Mouse (Mus musculus) E14TG2a.4 (cell line): ENCODE results near the gene Smco4.

Experiments used
- H3K27me3 ChIP-seq: 2 replicates; pipeline ENCODE4 v1.6.1; 2014; ENCODE audit warnings: low read length, control low read depth; ENCODE audit not compliant: insufficient read depth
- H3K36me3 ChIP-seq: 2 replicates; pipeline ENCODE4 v1.6.1; 2014; ENCODE audit warnings: low read length, control low read depth; ENCODE audit not compliant: insufficient read depth
- H3K4me1 ChIP-seq: replicated peaks from 2 replicates; pipeline ENCODE4 v1.6.1; 2014; ENCODE audit warnings: low read depth, low read length, control low read depth
- H3K4me3 ChIP-seq: replicated peaks from 2 replicates; pipeline ENCODE4 v1.5.1; 2014; ENCODE audit warnings: mild to moderate bottlenecking, low read length
- H3K9me3 ChIP-seq: 2 replicates; pipeline ENCODE4 v1.6.1; 2014; ENCODE audit warnings: low read length, control low read depth
- CTCF ChIP-seq: conservative IDR thresholded peaks from 2 replicates; pipeline ENCODE4 v1.5.1; 2014; ENCODE audit warnings: low read length
- NANOG ChIP-seq: IDR thresholded peaks from 2 replicates; pipeline ENCODE4 v1.6.1; 2014; ENCODE audit warnings: borderline replicate concordance, low read length, mixed read lengths
- POU5F1 ChIP-seq: IDR thresholded peaks from 2 replicates; pipeline ENCODE4 v1.6.1; 2014; ENCODE audit warnings: low read length, borderline replicate concordance

Smco4 gene

GRCm38 (mm10) chr9:15493235-15493924, at the start of gene Smco4:
Gene Smco4, plus strand, starts transcription at chr9:15493432.
- no peaks in the 10 kb centered on the region for H3K9me3 ChIP-seq
- TF ChIP-seq NANOG (no peak), POU5F1 (no peak), CTCF (no peak)
- peaks cover 28% of the 10 kb centered on the region for H3K27me3 ChIP-seq
- no peaks in the 10 kb centered on the region for H3K36me3 ChIP-seq
- peaks cover 21% of the 10 kb centered on the region for H3K4me1 ChIP-seq
- peak within 1 kb of the TSS; percentile 85 for H3K4me3 ChIP-seq

DNA sequence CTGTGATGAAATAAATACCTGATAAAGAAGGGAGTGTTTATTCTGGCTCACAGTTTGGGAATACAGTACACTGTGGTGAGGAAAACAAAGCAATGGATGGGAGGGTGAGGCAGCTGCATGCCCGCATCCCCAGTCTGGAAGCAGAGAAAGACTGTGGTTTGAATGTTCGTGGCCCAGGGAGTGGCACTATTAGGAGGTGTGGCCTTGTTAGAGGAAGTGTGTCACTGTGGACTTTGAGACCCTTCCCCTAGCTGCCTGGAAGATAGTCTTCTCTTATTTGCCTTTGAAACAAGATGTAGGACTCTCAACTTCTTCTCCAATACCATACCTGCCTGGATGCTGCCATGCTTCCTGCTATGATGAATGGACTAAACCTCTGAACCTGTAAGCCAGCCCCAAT, 45.8 kb upstream of the Smco4 start:
- Histone ChIP-seq H3K4me1 (no peaks in the 10 kb centered on the region; the same call in 1 of the 2 replicates), H3K27me3 (peaks cover 4% of the 10 kb centered on the region; the same call in 1 of the 2 replicates), H3K4me3 (no peak overlapping the region), H3K36me3 (no peaks in the 10 kb centered on the region), H3K9me3 (no peaks in the 10 kb centered on the region)
- no peak for TF ChIP-seq CTCF
- no peak for TF ChIP-seq POU5F1
- no peak for TF ChIP-seq NANOG

DNA sequence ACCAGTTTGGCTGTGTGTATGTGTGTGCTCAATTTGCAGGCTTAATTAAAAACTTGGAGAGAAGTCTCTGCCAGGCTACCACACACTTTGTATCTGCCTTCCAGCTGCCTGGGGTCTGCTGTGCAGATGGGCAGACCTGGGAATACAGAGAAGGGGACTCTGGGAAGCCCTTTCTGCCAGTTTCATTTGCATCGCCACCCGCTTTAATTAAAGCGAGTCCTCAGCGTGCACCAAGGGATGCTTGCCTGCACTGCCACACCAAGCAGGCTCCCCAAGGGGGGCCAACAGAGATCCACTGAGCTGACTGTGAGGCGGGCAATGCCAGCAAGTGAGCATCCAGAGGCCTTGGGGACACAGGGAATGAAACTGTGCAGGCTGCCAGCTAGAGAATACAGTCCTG, 42.3 kb upstream of the Smco4 start:
- 0 out of 2 replicates have a peak overlapping the region, but pooled peaks have one; percentile 27 for H3K4me3 ChIP-seq
- no peak for TF ChIP-seq POU5F1
- no peak for TF ChIP-seq CTCF
- no peak for TF ChIP-seq NANOG
- no peaks in the 10 kb centered on the region for H3K36me3 ChIP-seq
- H3K27me3 ChIP-seq: peaks cover 4% of the 10 kb centered on the region; the same call in 1 of the 2 replicates
- H3K4me1 ChIP-seq: no peaks in the 10 kb centered on the region; the same call in 1 of the 2 replicates
- H3K9me3 ChIP-seq: no peaks in the 10 kb centered on the region

GRCm38 (mm10) chr9:15472256-15472655, 21.0 kb upstream of the Smco4 start:
- Histone ChIP-seq H3K4me1 (peaks cover 18% of the 10 kb centered on the region), H3K4me3 (no peak overlapping the region)
- TF ChIP-seq POU5F1 (peak; percentile 28; the same call in 1 of the 2 replicates), NANOG (no peak)

DNA sequence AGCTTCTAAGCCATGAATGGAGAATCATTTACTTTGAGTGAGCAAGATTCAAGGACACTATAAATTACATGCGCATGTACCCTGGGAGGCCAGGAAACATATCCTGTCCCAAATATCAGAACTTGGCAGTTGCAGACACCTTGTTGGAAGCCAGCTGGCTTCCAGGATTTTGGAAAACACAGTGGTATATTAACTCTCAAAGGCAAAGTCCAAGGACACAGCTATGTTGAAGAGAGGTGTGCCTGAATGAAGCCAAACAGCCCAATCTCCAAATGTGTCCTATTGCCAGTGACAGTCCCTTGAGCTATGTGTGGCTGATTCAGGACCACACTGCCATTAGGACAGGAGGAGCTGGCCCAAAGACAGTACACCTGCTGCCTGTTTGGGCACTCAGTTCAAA, 20.0 kb upstream of the Smco4 start:
- Histone ChIP-seq H3K27me3 (peaks cover 49% of the 10 kb centered on the region), H3K36me3 (no peaks in the 10 kb centered on the region), H3K4me3 (no peak overlapping the region), H3K9me3 (no peaks in the 10 kb centered on the region), H3K4me1 (peaks cover 18% of the 10 kb centered on the region)
- no peak for TF ChIP-seq CTCF
- TF ChIP-seq NANOG: no peak
- no peak for TF ChIP-seq POU5F1

More at GRCm38 (mm10) chr9:15472256-15472655, 21.0 kb upstream of the Smco4 start:
- H3K9me3 ChIP-seq: no peaks in the 10 kb centered on the region
- H3K27me3 ChIP-seq: peaks cover 44% of the 10 kb centered on the region
- no peaks in the 10 kb centered on the region for H3K36me3 ChIP-seq

DNA sequence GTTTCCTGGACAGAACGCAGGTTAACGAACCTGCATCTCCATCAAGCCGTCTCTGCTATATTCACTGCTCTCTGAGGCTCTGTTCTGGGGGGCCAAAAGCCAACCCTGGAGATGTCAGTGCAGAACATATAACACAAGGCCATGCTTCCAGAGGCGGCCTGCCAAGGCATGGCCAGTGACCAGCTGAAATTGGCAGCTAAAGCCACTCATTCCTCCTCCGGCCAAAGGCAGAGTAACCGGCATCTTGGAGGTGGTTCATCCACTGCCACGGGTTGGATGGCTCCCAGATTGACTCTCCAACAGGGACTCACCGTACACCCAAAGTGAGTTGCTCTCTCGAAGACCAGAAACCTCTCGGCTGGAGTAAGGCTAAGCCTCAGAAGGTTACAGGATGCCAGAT, 15.7 kb upstream of the Smco4 start:
- no peaks in the 10 kb centered on the region for H3K36me3 ChIP-seq
- no peak for TF ChIP-seq POU5F1
- TF ChIP-seq NANOG: no peak
- no peak for TF ChIP-seq CTCF
- H3K4me3 ChIP-seq: no peak overlapping the region
- no peaks in the 10 kb centered on the region for H3K9me3 ChIP-seq
- peaks cover 9% of the 10 kb centered on the region for H3K4me1 ChIP-seq
- H3K27me3 ChIP-seq: peaks cover 51% of the 10 kb centered on the region

GRCm38 (mm10) chr9:15487682-15488424, 5.4 kb upstream of the Smco4 start:
- H3K9me3 ChIP-seq: no peaks in the 10 kb centered on the region
- TF ChIP-seq NANOG: no peak
- no peak for TF ChIP-seq POU5F1
- no peak for TF ChIP-seq CTCF
- H3K27me3 ChIP-seq: peaks cover 29% of the 10 kb centered on the region
- H3K4me1 ChIP-seq: no peaks in the 10 kb centered on the region; the same call in 1 of the 2 replicates
- H3K36me3 ChIP-seq: no peaks in the 10 kb centered on the region
- no peak overlapping the region for H3K4me3 ChIP-seq

DNA sequence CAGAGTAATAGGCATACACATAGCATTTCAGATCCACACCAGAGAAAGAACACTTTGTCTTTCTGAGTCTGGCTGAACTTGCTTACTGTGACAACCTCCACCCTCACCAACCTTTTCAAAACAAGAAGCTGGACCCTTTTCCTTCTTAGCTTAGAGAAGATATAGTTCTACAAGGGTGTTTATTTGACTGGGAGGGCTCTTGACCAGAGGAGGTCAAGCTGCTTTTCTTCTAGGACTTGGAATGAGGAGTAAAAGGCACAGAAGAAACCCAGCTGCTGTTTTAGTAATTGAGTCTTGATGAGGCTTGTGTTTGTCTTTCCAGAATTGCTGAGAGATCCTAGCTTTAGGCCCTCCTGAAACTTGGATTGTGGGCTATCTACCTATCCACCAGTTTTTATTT, 3.9 kb upstream of the Smco4 start:
- Histone ChIP-seq H3K4me1 (peaks cover 2% of the 10 kb centered on the region; the same call in 1 of the 2 replicates), H3K9me3 (no peaks in the 10 kb centered on the region), H3K27me3 (peaks cover 32% of the 10 kb centered on the region), H3K4me3 (no peak overlapping the region), H3K36me3 (no peaks in the 10 kb centered on the region)
- TF ChIP-seq CTCF: no peak
- no peak for TF ChIP-seq POU5F1
- no peak for TF ChIP-seq NANOG
